Mouse (Mus musculus) megakaryocyte-erythroid progenitor cell, adult 5 weeks (primary cell): ENCODE data around the gene Olfr214. TPM values are rescaled to one million over a fixed set of nuclear protein-coding genes. Genes with fewer than 3 reads are reported as not detected.

Source experiments
- polyA plus RNA-seq: library from polyadenylated mRNA; stranded (reverse); fragments of >175 nt; gene quantifications from 2 replicates; pipeline ENCODE4 v1.2.3, GENCODE M21; 2012

Gene Olfr214
- polyA plus RNA-seq, result not detected in 2 replicates

DNA sequence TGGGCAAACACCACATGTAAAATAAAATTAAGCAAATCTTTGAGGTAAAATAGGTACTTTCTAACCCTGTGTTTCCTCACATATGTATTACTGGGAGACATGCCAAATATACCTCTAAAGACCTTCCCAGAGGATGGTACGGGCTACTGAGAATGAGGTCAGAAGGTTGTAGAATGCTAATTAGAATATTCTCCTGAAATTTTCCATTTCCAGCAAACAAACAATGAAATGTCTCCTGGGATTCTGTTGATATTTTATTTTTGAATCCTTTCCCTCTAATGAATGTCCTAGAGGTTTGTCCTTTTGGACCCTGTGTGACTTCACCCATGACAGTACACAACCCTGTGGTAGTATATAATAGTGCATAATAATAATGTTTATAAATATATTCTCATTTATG, at the start of gene Olfr214:
TSS of gene Olfr214 (plus strand) at position 301 of the 400 bp plus-strand sequence.

DNA sequence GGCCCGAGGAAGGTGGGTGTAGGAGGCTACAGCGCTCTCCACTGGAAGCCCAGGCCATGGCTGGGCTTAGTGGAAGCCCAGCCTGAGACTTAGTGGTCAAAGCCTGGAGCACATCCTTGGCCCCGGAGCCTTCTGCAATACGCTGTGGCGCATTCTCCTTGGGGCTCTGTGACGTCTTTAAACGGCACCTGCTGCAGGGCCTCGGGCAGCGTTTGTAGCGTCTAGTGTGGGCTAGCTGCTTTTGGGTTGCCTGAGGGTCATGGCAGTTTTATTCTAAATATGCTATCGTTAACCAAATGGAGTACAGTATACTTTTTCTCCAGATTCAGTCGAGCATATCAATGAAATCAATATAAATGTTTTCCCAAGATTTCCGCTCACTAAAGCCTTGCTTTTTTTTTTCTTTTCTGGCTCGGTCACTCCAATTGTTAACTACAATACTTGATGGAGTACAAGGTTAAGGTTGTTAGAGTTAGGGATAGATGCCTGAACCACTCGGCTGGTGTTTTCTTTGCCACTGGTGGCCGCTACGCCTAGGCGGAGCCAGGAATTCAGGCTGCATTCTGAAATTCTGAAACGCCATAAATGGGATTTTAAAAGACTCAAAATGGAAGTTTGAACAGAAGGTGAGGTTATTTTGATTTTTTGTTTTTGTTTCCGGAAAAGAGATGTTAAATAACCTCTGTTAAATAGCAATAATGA, 47.6 kb upstream of the Olfr214 start, which contains the start of gene Olfr212:
TSS of gene Olfr212 (plus strand) at position 215 of the 702 bp plus-strand sequence.

DNA sequence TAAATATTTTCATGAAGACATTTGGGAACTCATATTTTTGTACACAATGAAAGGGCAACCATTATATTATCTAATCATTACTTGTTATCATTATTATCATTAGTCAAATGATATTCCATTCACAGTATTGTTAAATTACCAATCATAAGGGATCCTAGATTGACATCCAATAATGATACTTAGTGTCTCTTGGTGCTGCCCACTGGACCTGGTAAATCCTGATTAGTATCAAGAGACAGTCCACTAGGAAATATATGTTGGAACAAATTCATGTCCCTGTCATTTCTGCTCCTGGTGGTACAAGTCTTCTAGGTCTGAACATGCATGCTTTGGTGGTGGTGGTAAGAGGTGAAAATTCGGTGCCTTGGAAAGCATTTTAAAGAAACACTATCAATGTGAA, 15.9 kb upstream of the Olfr214 start, which contains the start of gene Olfr213:
TSS of gene Olfr213 (plus strand) at position 301 of the 400 bp plus-strand sequence.

DNA sequence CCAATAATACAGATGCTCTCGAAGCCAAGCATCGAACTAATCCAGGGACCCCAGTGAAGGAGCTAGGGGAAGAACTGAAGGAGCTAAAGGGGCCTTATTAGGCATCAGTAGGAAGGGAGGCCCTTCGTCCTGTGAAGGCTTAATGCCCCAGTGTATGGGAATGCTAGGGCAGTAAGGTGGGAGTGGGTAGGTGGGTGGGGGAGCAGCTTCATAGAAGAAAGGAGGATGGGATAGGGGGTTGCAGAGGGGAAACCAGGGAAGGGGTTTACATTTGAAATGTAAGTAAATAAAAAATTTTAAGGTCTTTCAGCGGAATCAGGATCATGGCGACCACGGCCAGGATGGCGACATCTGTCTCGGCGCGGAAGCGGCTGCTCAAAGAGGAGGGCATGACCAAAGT, 3.2 kb upstream of the Olfr214 start, which contains the start of gene Gm5580:
TSS of gene Gm5580 (plus strand) at position 301 of the 400 bp plus-strand sequence.

DNA sequence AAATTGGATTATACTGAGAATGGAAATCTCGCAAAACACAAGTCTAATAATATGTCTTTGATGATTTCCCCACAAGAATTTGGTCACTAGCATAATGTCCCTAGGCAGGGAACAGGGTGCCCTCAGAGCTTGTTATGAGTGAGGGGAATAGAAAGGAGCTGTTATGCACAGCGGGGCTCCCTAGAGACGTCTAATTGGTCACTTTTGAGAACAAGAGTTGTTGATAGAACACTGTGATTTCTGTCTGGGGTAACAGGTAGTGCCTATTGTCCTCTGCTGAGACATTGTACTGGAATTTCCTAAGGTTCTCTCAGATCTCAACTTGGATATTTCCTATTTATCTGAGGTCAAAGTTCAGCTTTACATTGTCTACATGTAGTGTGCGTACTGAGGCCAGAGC, 30.1 kb downstream of the Olfr214 start, which contains the start of gene Olfr215:
TSS of gene Olfr215 (minus strand) at position 101 of the 400 bp plus-strand sequence.

Other genes with a start within 250 kb of the Olfr214 start
- gene March8, start 216.2 kb upstream of the Olfr214 start, polyA plus RNA-seq, result 6.2 and 7.0 TPM in 2 replicates
- 5.7 and 5.8 TPM in 2 replicates for gene Alox5, start 93.1 kb upstream of the Olfr214 start, polyA plus RNA-seq
- gene Olfr211, start 65.1 kb upstream of the Olfr214 start, polyA plus RNA-seq, result not detected in 2 replicates
- not detected in 2 replicates for gene Olfr212, start 47.7 kb upstream of the Olfr214 start, polyA plus RNA-seq
- 0.01 TPM in 1 of 2 replicates, not detected in the other for gene Olfr213, start 15.8 kb upstream of the Olfr214 start, polyA plus RNA-seq
- gene Gm5580, start 3.1 kb upstream of the Olfr214 start, polyA plus RNA-seq, result 0.09 and 0.17 TPM in 2 replicates
- gene Olfr215, start 30.0 kb downstream of the Olfr214 start, polyA plus RNA-seq, result 0.03 TPM in 1 of 2 replicates, not detected in the other
- gene Zfp422, start 74.8 kb downstream of the Olfr214 start, polyA plus RNA-seq, result 11.8 and 15.8 TPM in 2 replicates
- gene Depp1, start 96.4 kb downstream of the Olfr214 start, polyA plus RNA-seq, result 2.8 and 3.7 TPM in 2 replicates
- gene Rassf4, start 119.7 kb downstream of the Olfr214 start, polyA plus RNA-seq, result 16.1 and 33.2 TPM in 2 replicates
- gene Tmem72, start 162.7 kb downstream of the Olfr214 start, polyA plus RNA-seq, result 0.01 TPM in 1 of 2 replicates, not detected in the other